Mouse (Mus musculus) urinary bladder, postnatal 25 days (tissue): ENCODE results near the gene Tmc2.
A peak's percentile ranks its signal among the peaks of the same experiment; 100 is the strongest.

ENCODE experiments used
- DNase-seq: peaks from one replicate; pipeline ENCODE4 v3.0.0; 2022; ENCODE audit warnings: low spot score

Gene Tmc2

DNA sequence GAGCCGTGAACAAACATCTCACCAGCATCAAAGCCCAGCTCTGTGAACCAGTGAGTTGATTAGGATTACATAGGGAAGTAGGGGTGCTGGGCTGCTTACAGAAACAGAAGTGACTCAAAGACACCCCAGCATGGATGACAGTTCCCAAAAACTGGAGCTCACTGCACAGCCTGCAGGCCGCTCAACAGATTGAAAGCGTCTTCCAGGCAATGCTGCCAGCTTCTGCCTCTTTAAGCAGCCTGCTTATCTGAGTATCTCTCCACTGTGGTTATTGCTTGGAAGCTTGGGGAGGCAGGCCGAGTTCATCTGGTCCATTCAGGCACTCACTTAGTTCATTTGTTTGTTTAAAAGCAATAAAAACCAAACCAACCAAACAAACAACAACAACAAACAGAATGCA, 61.8 kb downstream of the Tmc2 start:
- DNase-seq = no peak

DNA sequence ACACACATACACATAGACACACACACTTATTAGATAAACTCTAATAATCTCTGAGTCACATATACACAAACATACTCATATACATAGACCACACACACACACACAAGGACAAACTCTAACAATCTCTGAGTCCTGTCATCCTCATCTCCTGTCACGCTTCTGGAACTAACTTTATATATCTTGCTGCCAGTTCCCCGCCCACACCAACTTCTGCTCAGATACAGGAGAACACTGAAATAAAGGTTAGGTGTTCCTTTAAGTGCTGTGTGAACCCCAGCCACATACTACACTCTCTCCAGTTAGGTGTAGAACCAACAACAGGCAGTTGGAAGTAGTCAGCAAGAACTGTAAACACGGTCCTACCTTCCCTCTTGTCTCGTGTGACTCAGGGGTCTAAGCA, 65.8 kb downstream of the Tmc2 start:
- DNase-seq = no peak

DNA sequence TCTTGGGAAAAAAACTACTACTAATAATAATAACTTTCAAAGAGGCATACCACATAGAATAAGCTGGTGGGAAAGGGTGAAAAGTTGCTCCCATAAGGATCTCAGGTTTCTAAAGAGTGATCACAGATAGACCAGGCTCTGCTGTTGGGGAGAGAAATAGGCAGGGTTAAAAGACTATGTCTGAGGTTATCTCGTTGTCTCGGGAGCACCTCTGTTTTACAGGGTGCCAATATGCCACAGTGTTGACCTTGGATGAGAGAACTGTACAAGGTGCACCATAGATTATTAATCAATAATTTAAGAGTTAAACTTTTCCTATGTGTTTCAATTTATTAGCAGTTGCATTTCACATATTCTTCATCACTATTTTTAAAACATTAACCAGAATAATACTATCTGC, 66.9 kb downstream of the Tmc2 start:
- no peak for DNase-seq

DNA sequence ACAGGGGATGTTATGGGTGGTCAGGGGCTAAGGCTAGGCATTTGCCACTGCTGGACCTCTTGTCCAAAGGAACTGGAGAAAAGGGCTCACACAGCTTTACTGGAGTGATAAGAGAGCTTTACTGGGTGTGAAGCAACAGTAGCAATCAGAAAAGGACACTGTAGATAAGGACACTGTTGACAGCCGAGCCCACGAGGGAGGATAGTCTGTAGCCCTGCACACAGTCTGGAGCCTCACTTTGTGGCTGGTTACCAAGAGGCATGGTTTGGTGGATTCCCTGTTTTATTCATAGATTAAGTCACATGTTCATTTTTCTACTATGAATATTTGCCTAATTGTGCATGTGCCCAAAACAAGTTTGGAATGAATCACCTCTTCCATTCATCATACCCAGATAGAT, 67.4 kb downstream of the Tmc2 start:
- no peak for DNase-seq

DNA sequence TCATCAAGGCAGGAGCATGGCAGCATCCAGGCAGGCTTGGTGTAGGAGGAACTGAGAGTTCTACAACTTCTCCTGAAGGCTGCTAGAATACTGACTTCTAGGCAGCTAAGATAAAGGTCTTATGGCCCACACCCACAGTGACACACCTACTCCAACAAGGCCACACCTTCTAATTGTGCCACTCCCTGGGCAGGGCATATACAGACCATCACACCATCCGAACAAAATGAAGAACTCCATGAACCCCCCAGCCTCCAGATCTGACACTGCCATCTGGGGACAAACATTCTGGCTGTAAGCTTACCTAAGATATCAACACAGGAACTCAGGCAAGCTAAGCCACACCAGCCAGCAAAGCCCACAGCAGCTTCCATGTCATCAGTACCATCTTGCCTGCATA, 70.5 kb downstream of the Tmc2 start:
- DNase-seq = no peak

DNA sequence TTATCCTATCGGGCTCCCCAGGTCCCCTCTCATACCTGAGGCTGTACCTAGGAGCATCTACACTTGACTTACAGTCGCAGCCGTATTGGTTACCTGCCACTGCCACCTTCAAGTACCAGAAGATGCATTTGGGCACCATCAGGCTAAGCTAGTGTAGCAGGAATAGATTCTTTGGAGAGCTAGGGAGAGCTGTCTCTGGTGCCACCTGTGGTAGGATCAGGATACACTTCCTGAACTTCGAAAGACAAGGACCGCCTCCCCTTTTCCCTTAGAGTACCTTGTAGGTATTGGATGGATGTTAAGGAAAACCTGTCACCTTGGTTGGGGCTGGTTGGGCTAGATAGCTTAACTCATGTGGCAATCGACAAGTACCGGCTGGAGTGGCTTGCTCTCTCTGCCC, 73.1 kb downstream of the Tmc2 start:
- no peak for DNase-seq

DNA sequence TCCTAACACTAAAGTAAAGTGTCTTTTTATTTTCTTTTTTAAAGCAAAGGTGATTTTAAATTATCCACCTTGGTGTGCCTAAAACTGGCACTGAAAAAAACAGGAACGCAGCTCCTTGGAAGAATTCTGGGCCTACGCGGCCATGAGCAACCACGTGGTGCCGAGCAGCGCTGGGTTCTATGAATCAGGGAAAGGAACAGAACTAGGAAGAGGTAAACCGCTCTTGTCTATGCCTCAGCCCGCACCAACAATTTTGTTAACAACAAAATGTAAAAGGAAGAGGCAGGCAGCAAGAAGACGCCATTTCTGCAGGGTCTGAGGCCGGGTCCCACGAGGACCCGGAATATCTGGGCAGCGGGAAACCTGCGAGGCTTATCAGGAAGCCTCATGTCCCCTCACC, 78.7 kb downstream of the Tmc2 start:
- no peak for DNase-seq

DNA sequence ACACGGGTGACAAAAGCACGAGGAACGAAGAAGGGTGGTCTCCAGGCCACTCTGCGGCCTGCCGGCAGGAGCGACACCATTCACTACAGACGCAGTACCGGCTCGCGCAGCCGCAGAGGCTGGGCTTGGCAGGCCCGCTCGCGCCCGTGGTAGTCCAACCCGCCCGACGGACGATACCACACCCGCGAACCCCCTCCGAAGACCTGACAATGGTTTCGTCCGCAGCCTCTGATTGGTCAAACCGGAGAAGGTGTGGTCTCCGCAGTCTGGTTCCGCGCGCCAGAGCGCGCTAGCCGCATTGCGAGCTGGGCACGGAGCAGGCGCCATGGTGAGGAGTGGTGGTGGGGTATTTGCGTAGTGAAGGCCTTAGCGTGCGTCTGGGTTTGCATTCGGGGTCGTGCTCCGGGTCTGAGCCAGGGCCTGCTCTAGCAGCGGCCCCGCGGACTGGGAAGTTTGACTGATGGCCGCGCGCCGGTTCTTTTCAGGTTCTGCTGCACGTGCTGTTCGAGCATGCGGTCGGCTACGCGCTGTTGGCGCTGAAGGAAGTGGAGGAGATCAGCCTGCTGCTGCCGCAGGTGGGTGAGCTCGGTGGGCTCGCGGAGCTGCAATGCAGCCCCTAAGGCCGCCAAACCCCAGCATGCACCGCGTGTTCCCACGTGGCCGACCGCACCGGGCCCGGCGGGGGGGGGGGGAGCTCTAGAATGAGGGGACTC, 79.3 kb downstream of the Tmc2 start, which contains the start of gene Nop56:
Gene Nop56 (plus strand): TSS at position 282 of the 713 bp plus-strand sequence.
- peak; percentile 98 for DNase-seq

DNA sequence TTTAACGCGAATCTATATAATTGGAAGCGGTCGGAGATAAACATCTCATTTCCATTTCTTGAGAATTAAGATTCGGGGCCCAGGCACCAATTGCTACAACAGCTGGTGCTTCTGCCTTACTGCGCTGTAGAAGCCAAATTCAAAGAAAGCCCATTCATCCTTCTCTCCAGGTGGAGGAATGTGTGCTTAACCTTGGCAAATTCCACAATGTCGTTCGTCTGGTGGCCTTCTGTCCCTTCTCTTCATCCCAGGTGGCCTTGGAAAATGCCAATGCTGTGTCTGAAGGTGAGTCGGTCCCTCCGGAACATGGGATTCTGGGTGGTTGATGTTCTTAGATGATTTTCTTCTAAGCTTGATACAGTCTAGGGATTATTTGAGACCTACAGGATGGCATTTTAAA, 79.9 kb downstream of the Tmc2 start:
- DNase-seq = no peak

DNA sequence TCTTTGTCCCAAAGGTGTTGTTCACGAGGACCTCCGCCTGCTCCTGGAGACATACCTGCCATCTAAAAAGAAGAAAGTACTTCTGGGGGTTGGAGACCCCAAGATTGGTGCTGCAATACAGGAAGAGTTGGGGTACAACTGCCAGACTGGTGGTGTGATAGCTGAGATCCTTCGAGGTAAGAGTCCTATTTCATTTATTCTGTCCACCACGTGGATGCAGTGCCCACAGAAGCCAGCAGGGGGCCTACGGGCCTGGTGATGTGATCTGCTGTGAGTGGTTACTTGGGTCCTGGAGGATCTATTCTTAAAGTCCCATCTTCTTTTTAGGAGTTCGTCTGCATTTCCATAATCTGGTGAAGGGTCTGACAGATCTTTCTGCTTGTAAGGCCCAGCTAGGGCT, 80.7 kb downstream of the Tmc2 start:
- DNase-seq = peak; percentile 30

DNA sequence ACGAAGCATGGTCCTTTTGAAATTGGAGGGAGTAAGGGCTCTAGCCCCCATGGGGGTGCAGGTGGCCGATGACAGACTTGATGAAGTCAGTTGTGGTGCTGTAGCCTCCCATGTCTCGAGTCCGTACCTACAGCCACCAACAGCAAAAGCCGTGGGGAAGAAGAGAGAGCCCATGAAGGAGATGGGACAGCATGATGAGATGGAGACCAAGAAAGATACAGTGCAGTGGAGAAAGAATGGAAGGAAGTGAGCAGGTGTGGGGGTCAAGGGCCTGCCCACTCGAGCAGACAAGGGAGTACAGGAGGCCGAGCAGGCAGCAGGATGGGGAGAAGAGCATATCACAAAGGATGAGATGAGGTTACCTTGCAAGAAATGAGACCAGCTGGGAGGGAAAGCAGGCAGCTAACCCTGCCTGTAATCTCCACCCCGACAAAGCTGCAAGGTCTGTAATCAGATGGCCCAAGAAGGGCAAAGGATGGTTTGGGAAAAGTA, 84.7 kb downstream of the Tmc2 start:
- DNase-seq = no peak

DNA sequence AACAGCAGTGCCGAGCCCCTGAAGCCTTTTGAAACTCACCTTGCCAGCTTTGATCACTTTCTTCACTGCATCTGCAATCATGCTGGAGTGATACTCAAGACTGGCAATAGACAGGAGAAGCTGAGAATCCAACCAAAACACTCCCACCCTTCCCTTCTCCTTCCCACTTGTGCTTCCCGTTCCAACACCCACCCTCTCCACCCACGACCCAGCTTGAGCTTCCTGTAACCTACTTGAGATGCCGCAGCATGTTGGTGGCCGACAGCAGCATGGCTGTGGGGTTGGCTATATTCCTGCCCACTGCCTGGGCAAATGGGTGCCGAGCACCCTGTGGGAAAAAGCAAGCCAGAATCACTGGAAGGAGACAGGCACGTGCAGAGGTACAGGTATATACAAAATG, 85.2 kb downstream of the Tmc2 start:
- no peak for DNase-seq

DNA sequence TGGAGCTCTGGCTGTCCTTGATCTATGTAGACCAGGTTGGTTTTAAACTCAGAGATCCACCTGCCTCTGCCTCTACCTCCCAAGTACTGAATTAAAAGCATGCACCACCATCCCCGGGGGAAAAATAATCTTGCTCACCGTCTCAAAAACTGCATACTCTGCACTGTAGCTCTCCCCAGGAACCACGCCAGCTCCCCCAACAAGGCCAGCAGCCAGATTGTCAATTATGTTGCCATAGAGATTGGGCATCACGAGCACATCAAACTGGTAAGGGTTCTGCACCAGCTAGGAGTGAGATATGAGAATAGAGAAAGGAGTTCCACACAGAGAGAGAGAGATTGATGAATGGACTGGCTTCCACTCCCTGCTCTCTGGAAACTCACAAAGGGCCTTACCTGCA, 85.8 kb downstream of the Tmc2 start:
- no peak for DNase-seq

DNA sequence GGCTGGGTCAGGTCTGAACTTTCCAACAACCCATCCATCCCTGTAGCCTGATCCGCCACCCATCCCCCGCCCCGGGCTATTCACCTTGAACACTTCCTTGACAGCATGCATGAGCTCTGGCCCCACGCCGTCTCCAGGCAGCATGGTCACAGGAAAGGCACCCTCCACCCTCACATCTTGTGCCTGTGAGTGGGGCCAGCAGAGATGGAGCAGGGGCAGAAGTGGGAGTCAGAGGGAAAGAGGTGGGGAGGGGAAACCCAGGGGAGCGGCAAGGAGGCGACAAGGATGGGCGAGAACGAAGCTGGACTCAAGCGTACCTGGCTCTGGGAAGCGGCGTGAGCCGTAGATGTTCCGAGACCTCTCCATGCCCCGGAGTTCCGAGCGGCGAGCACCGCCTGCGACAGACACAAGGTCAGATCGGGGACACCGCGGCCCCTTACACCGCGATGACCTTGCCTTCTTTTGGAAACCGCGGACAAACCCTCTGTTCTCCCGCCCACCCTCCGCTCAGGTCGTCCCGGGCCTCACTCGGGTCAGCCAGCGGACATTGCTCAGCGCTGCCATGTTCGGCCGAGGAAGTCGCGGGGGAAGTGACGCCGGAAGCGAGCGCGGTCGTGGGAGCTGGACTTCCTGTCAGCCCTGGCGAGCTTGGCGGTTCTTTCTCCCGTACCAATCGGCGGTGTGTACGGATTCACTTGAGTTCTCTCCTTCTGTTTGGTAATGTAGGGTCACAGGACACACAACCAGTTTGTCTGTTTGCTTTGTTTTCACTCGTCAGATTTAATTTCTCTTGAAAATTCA, 89.1 kb downstream of the Tmc2 start, which contains the start of gene Idh3b:
Gene Idh3b (minus strand): TSS at position 694 of the 801 bp plus-strand sequence.
- DNase-seq = peak; percentile 89

DNA sequence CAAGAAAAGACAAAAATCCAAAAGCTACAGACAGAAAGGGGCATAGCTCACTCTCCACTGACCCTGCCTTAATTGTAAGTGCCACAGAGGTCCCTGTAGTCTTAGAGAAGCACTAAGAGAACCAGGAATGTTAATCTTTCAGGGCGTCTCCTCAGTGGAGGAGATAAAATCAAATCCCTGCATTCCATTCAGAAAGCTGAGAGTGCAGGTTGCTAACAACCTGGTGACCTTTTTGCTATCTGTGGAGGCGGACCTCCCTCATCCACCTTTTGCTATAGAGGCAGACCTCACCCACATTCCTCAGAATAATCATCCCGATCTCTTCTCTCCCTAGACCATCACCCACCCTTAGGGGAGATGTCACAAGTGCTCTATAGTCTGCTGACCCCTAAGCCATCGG, 94.1 kb downstream of the Tmc2 start:
- no peak for DNase-seq

DNA sequence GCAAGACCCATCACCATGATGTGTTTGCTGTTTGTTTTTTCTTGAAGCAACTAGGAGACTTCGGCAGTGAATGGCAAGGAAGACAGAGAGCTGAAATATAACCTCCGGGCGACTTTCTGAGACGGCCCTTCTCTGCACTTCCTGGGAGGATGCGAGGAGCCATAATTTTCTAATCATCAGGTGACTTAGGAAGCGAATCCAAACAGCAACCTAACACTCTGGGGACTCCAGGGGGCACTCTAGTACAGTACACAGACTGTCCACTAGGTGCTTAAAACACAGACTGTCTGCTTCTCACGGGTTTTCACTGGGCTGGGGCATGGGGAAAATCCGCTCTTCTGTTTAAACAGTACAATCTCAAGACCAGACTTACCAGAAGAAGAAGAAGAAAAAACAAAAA, 96.4 kb downstream of the Tmc2 start:
- DNase-seq = peak; percentile 40

DNA sequence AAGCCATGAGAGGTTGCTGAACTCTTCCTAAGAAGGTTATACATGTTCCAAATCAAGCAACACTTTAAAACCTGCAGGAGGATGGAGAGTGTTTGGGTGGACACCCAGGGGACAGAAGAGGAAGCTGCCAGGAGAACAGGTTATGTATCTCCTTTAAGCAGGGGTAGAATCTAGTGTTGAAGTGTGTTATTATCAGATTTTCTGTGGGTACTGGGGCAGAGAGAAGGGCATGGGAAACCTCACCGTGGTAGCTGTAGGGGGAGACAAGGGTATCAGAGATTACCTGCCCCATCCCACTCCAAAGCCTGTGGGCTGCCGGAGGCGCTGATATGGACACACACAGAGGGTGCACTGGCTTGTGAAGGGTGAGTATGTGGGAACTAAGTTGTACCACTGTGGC, 98.0 kb downstream of the Tmc2 start:
- DNase-seq = no peak

DNA sequence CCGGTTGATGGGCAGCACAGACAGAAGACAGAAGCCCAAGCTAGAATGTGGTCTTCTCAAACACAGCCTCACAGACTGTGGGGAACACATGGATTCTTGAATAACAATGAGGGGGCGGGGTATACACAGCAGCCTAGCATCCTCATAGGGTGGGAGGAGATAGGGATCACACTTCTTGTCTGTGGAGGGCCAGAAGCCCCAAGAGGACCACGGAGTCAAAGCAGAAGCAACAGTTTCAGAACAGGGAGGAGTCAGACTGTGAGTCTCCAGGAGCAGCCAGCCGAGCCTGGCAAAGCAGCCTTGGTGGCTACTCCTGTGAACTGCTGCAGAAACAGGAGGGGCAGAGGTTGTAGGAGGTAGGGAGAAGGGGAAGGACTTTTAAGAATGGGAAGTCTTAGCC, 98.5 kb downstream of the Tmc2 start:
- no peak for DNase-seq

DNA sequence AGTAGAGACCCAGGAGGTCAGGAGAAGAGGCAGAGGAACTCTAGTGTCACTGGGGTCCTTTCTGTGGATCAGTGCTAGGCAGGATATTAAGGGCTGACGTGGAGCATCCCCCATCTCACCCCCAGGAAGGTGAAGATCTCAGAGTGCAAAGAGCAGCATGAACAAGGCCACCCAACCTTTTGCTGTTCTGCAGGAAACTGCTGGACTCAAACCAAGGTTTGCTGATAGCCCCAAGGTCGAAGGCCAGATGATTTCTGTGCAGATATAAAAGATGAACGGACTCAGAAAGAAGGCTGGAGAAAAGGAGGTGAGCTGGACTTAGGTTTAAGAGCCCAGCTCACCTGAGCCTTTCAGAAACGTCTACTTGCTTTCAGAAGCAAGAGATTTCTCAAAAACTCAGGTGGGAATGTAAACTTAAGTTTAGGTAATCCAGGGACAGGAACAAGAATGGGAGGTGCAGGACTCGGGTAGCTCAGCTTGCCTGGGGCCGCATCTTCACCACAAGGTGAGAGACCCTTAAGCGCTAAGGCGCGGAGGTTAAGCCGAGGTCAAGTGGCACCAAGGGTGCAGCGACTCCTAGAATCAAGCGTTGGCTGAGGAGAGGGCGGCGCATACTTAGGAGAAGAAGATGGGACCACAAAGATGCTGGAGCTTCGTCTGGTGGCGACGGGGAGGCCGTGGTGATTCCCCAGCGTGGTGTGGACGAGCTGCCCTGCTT, 99.4 kb downstream of the Tmc2 start:
- DNase-seq = no peak

DNA sequence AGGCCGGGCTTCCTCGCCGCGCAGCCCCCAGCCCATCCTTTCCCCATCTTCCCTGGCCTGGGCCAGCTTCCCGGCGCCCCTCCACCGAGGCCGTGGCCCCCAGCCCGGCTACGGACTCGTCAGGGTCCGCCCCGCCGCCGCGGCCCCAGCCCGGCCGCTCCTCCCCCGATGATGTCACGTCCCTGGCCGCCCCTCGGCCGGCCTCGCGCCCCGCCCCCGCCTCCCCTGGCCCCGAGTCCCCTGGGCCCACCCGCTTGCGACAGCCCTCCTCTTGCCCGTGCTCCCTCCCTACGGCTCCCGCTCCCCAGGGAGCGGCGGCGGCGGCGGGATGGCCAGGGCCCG, 99.9 kb downstream of the Tmc2 start, which contains the start of gene Ebf4:
Gene Ebf4 (plus strand): TSS at position 234 of the 342 bp plus-strand sequence.
- DNase-seq = peak; percentile 27

DNA sequence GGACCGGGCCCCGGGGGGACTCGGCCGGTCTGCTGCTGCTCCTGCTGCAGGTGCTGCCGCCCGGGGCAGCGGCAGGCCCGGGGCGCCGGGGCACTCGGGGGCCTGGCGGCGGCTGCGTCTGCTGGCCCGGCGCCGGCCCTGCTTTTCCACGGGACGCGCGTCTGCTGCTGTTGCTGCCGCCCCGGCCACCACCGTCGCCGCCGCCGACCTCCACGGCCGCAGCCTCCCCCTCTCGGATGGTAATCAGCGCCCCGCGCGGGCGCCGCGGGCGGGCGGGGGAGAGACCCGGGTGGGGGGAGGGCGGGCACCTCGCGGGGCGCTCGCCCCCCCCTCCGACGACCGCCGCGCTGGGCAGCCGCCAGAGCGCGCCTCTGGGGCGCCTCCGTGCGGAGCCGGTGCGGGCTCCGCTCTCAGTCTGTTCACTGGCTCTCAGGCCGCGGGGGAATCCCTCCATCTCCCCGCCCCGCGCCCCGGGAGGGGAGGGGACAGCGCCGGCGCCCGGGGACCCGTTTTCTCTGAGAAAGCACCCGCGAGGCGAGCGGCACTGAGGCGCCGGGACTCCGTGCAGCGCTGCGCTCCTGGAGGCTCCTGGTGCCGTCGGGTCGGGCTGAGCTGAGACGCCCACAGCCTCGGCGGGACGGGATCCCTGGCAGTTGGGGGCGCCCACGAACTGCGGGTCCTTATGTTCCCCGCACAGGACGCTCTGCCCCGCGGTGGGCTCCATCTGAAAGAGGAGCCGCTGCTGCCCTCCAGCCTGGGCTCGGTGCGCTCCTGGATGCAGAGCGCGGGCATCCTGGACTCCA, 100.5 kb downstream of the Tmc2 start:
- DNase-seq = peak; percentile 19
